ENCODE assay signal across 8 mouse cellular contexts in genomic region chr7:120917592-120918461, GRCm38 (mm10). TPM values are rescaled to one million over a fixed set of nuclear protein-coding genes. Genes with fewer than 3 reads are reported as not detected.
A peak's percentile ranks its signal among the peaks of the same experiment; 100 is the strongest.
DNase-seq lines count a peak whose midpoint lies in the region; ATAC-seq lines count a peak whose summit lies in the region.

Gene Polr3e, plus strand, starts transcription at chr7:120917744.

- H3K36me3 ChIP-seq in heart, embryonic 14.5 days (ENCODE audit: control insufficient read depth, insufficient read depth, low read length) = 0 out of 2 replicates have a peak, but pooled peaks cover under 1% of the 10 kb centered on the region
- peaks cover 15% of the 10 kb centered on the region for H3K36me3 ChIP-seq in liver, embryonic 13.5 days
- no peaks in the 10 kb centered on the region for H3K36me3 ChIP-seq in stomach, embryonic 16.5 days (ENCODE audit: control insufficient read depth, insufficient read depth, low read length)

- no peaks in the 10 kb centered on the region for H3K9me3 ChIP-seq in heart, embryonic 14.5 days (ENCODE audit: control insufficient read depth, low read length)
- no peaks in the 10 kb centered on the region for H3K9me3 ChIP-seq in liver, embryonic 13.5 days (replicated peaks)
- H3K9me3 ChIP-seq in stomach, embryonic 16.5 days (replicated peaks; ENCODE audit: control insufficient read depth, low read length) = no peaks in the 10 kb centered on the region

- H3K4me1 ChIP-seq in brown adipose tissue, adult 24 weeks (ENCODE audit: control insufficient read depth, insufficient read depth, insufficient read length, low read length) = no peaks in the 10 kb centered on the region
- H3K4me1 ChIP-seq in heart, embryonic 14.5 days (ENCODE audit: control insufficient read depth in 2 of 2, insufficient read depth in 2 of 2, low read length in 2 of 2) = peaks cover 0 to 11% of the 10 kb centered on the region in 2 experiments; a peak in 1 of 4 replicates
- H3K4me1 ChIP-seq in liver, embryonic 13.5 days (replicated peaks) = peaks cover 35% of the 10 kb centered on the region
- H3K4me1 ChIP-seq in stomach, embryonic 16.5 days (ENCODE audit: control insufficient read depth, insufficient read depth, low read length) = peaks cover 7% of the 10 kb centered on the region

- H3K4me2 ChIP-seq in heart, embryonic 14.5 days (ENCODE audit: low read length) = peak within 1 kb of the TSS; percentile 81
- peak within 1 kb of the TSS; percentile 96 for H3K4me2 ChIP-seq in liver, embryonic 13.5 days
- H3K4me2 ChIP-seq in stomach, embryonic 16.5 days (ENCODE audit: low read depth, low read length) = peak within 1 kb of the TSS; percentile 73

- H3K4me3 ChIP-seq in brown adipose tissue, adult 24 weeks (ENCODE audit: insufficient read depth, low read depth, low read length) = peak within 1 kb of the TSS; percentile 93
- peak within 1 kb of the TSS; percentile 89 to 99 for H3K4me3 ChIP-seq in heart, embryonic 14.5 days (ENCODE audit: control insufficient read depth in 1 of 2, insufficient read depth in 1 of 2, low read depth in 1 of 2, low read length in 2 of 2)
- H3K4me3 ChIP-seq in liver, embryonic 13.5 days (replicated peaks) = peak within 1 kb of the TSS; percentile 97
- peak within 1 kb of the TSS; percentile 92 for H3K4me3 ChIP-seq in stomach, embryonic 16.5 days (replicated peaks; ENCODE audit: low read length)

- under 1% methylated on average over 95 of the region's 102 CpGs for WGBS in heart, embryonic 14.5 days
- WGBS in liver, embryonic 13.5 days (ENCODE audit: insufficient replicate concordance) = under 1% methylated on average over 102 of the region's 102 CpGs
- under 1% methylated on average over 102 of the region's 102 CpGs for WGBS in stomach, embryonic 16.5 days

- H3K27me3 ChIP-seq in heart, embryonic 14.5 days (ENCODE audit: control insufficient read depth, insufficient read depth, low read length) = no peaks in the 10 kb centered on the region
- no peaks in the 10 kb centered on the region for H3K27me3 ChIP-seq in liver, embryonic 13.5 days
- no peaks in the 10 kb centered on the region for H3K27me3 ChIP-seq in stomach, embryonic 16.5 days (ENCODE audit: control insufficient read depth, insufficient read depth, low read length)

- H3K9ac ChIP-seq in heart, embryonic 14.5 days (ENCODE audit: low read length) = peak within 1 kb of the TSS; percentile 94
- peak within 1 kb of the TSS; percentile 97 for H3K9ac ChIP-seq in liver, embryonic 13.5 days
- H3K9ac ChIP-seq in stomach, embryonic 16.5 days (ENCODE audit: low read length) = peak within 1 kb of the TSS; percentile 98

- peak; percentile 92 for ATAC-seq in heart, embryonic 14.5 days (ENCODE audit: insufficient number of reproducible peaks, insufficient read depth, low FRiP score, low read depth)
- peak; percentile 87 for ATAC-seq in liver, embryonic 13.5 days (ENCODE audit: low read depth)
- ATAC-seq in stomach, embryonic 16.5 days (ENCODE audit: insufficient read depth, low FRiP score) = peak; percentile 95

- DNase-seq in CD4-positive, CD25-positive, alpha-beta regulatory T cell, adult 2 months (ENCODE audit: low read depth, low spot score) = peak; percentile 99
- peak; percentile 96 for DNase-seq in fibroblast of lung, adult 2 months (ENCODE audit: low read depth)
- DNase-seq in kidney, postnatal 14 days = peak; percentile 99
- DNase-seq in liver, embryonic 13.5 days = peak; percentile 99
- DNase-seq in neural tube, embryonic 10.5 days (ENCODE audit: extremely low spot score, low spot score) = peak; percentile 99

- H3K27ac ChIP-seq in brown adipose tissue, adult 24 weeks (replicated peaks; ENCODE audit: low read depth, low read length) = peak within 1 kb of the TSS; percentile 43
- peak within 1 kb of the TSS; percentile 44 to 84 for H3K27ac ChIP-seq in heart, embryonic 14.5 days (replicated peaks in 1 of 2; ENCODE audit: control insufficient read depth in 1 of 2, insufficient read depth in 1 of 2, low read depth in 2 of 2, low read length in 2 of 2)
- H3K27ac ChIP-seq in liver, embryonic 13.5 days = peak within 1 kb of the TSS; percentile 92
- H3K27ac ChIP-seq in stomach, embryonic 16.5 days (ENCODE audit: low read length) = peak within 1 kb of the TSS; percentile 90

RNA-seq across cellular contexts. Expression of gene Polr3e, which starts in this region (rescaled TPM):
- 6.1 and 7.9 TPM in 2 replicates for polyA plus RNA-seq in brown adipose tissue, adult 24 weeks (2012; ENCODE audit: insufficient read depth, insufficient read length, missing spikeins)
- polyA plus RNA-seq in heart, embryonic 14.5 days (2014; fragmentation: Nextera tagmentation; extraction: Ambion mirVana) = 8.2 and 13.4 TPM in 2 replicates
- polyA plus RNA-seq in liver, embryonic 13.5 days (2015; fragmentation: Nextera tagmentation; extraction: Ambion mirVana) = 19.3 and 21.1 TPM in 2 replicates
- polyA plus RNA-seq in stomach, embryonic 16.5 days (2015; fragmentation: Nextera tagmentation; extraction: Ambion mirVana) = 33.8 and 34.0 TPM in 2 replicates

Comparison
In these comparisons a context has a peak if more than half of its experiments do, and no peak if none do; other contexts are left out.
1. Peak in every context shown above with its lines: DNase-seq, ATAC-seq, H3K4me3 ChIP-seq and H3K27ac ChIP-seq.